Mouse (Mus musculus): ENCODE results near the gene Gsto1. TPM values are rescaled to one million over a fixed set of nuclear protein-coding genes. Genes with fewer than 3 reads are reported as not detected.
"Not testable (repeated sequence)": the region's sequence is repeated elsewhere in the genome, so short reads cannot be mapped to it uniquely, and the experiment has no call there.

The Gsto1 gene
- 10 to 100 TPM; 63.2 to 81.2 (median 73.3) TPM for total RNA-seq (2022)

- peak; percentile 88 for DNase-seq
These were observed at the start of gene Gsto1 for GRCm38 (mm10) chr19:47854796-47855783. Gsto1 (plus strand) TSS chr19:47854970.

- DNase-seq: no peak
These were observed 42.7 kb upstream of the Gsto1 start for GRCm38 (mm10) chr19:47812091-47812490.

- no peak for DNase-seq
These were observed 40.0 kb upstream of the Gsto1 start for GRCm38 (mm10) chr19:47814721-47815120.

GRCm38 (mm10) chr19:47817692-47818091 is 37.1 kb upstream of the Gsto1 start:
- DNase-seq: no peak

GRCm38 (mm10) chr19:47820832-47821493 is 33.8 kb upstream of the Gsto1 start:
- DNase-seq: peak; percentile 33

DNA sequence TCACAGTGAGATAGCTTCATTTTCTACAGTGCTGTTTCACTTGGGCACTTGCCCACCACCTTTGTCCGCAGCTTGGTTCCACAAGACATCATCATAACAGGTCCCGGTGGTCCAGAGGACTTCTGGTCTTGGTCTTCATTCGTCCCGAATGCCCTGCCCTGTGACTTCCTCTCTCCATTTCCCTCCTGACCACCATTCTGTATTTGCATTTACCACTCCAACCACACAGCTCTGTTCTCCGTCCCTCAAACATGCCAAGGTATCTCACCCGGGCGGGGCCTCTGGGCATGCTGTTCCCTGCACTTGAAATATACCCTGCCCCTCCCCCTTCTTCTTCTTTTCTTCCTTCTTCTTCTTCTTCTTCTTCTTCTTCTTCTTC is 33.3 kb upstream of the Gsto1 start:
- no peak for DNase-seq

DNA sequence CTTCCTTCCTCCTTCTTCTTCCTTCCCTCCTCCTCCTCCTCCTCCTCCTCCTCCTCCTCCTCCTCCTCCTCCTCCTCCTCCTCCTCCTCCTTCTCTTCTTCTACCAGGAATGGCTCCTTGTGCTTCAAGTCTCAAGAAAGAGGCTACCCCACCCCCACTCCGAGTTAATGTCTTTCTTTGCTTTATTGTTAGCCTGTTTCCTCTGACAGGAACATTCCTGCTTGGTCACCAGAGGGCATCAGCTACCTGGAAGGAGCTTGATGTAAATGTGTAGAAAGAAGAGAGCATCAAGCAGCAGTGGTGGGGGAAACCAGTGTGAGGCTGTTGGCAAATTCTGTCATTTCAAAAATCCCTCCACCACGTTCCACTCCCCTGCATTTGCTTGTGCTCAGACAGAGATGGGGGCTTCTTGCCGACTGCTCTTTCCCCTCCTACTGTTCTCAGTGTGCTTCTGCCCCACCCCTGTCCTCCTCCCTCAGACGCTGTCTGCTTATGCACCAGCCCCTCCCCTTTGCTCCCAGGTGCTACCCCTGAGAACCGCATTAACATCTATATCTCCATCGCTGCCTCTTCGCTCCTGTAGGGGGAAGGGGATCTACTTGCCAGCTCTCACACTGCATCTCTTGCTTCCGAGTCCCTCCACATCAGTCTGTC is 32.5 kb upstream of the Gsto1 start:
- DNase-seq: no peak

- DNase-seq: no peak
These were observed 30.7 kb upstream of the Gsto1 start for GRCm38 (mm10) chr19:47824026-47824425.

GRCm38 (mm10) chr19:47829913-47830450 is 24.8 kb upstream of the Gsto1 start:
- DNase-seq: no peak

DNA sequence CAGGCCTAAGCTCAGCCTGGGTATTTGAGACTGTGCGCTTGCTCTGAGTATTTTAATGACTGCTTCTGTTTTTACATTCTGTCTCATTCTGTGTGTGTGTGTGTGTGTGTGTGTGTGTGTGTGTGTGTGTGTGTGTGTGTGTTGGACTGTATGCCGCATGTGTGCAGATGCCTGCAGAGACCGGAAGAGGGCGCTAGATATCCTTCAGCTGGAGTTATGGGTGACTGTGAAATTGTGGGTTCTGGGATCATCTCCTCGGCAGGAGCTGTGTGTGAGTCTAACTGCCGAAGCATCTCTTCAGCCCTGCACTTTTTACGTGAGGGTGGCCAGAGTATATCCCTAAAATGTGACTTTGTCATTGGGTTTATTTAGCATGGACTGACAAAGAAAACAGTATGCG is 23.7 kb upstream of the Gsto1 start:
- DNase-seq: no peak

- DNase-seq: no peak
These were observed 22.5 kb upstream of the Gsto1 start for GRCm38 (mm10) chr19:47832316-47832715.

DNA sequence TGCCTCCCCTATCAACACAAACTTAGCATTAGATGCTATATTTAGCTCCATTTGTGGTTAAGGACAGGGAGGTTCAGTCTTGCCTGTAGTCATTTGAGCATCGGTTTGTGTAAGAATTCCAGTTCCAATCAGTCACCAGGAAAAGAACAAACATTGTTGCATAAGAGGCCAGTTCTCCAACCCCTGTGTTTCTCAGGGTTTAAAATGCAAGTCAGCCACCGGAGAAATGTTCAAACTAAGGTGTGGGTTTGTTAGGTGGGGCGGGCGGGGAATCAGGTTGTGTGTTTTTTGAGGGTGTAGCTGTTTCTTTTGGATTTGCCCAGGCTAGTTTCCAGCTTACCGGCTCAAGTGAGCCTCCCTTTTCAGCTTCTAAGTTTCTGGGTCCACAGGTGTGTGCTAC is 20.2 kb upstream of the Gsto1 start:
- DNase-seq: no peak

DNA sequence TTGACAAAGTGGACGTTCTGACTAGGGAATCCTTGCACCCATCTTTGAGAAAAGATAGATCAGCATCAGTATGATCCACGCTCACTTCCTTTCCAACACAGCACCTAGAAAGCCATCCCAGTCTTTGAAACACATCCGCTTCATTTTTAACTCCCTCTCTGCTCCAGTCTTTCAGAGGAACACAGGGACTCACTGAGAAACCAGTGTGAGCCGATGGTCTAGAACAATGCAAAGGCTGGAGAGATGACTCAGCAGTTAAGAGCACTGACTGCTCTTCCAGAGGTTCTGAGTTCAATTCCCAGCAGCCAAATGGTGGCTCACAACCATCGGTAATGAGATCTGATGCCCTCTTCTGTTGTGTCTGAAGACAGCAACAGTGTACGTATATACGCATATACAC is 19.0 kb upstream of the Gsto1 start:
- no peak for DNase-seq

DNA sequence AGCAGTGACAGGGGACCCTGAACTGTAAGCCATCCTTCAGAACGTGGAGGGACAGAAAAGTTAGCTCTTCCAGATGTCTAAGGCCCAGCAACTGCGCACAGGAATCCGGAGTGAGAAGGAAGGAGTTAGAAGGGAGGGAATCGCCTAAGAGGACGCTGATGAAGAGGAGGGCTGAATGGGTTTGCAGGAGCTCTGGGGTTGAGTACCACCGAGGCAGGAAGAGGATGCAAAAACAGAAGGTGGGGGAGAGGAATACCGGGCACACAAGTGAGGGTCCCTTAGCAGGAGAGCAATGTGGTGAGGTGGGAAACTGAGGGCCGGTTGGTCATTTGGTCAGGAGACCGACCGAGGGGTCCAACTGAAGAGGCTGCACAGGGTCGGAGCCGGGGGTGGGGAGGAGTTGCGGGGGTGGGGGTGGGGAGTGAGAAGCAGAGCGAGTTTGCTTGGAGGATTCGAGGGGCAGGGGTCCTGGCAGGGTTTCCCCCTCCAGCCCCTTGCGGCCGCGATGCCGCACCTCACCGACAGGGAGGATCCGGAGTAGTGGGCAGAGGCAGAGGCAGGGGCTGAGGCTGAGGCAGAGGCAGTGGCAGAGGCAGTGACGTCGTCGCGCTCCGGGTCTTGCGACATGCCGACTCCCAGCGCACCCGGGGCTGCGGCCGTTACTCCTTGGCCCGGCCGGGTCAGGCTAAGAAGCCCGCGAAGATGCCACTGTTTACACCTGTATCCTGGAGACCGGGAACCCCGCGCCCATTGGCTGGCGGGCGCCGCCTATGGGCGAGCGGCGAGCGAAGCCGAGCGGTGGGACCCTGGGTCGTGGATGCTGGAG is 17.9 kb upstream of the Gsto1 start:
- no peak for DNase-seq

GRCm38 (mm10) chr19:47837527-47837901 is 17.3 kb upstream of the Gsto1 start:
- DNase-seq: no peak

DNA sequence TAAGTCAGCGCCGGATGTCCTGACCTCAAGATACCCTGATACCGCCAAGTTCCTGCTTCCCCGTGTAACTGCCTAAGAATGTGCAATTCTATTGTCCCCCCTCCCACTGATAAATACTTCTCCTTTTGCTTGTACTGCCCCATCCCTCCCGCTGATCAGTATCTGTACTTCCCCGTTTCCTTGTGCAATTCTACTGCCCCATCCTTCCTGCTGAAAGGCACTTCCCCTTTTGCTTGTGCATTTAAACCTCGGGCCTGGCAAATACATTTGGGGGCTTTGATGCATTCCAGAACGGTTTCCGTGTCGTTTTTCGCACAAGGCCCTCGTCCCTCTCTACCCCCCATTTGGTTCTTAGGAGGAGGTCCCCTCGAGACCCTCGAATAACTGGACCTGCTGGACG is 13.5 kb upstream of the Gsto1 start:
- not testable (repeated sequence) for DNase-seq

GRCm38 (mm10) chr19:47849735-47850134 is 5.0 kb upstream of the Gsto1 start:
- no peak for DNase-seq

- not testable (repeated sequence) for DNase-seq
These were observed 2.6 kb upstream of the Gsto1 start for GRCm38 (mm10) chr19:47852131-47852530.

DNA sequence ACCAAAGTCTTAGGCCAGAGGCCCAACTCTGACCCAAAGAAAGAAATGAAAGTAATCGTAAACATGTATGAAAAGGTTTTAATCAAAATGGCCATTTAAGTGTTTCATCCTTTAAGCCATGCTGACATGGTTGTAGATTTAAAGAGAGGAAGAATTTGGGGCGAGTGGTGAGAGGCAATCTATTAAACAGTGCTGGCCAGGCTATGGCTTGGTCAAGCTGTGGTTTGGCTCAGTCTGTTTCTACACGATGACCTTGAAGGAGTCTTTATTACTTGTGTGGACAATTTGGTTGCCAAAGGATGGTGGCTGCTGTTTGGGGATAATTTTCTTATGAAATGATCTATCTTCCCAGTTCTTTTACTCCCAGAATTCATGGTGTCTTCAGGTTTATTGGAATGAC is 1.7 kb upstream of the Gsto1 start:
- no peak for DNase-seq

DNA sequence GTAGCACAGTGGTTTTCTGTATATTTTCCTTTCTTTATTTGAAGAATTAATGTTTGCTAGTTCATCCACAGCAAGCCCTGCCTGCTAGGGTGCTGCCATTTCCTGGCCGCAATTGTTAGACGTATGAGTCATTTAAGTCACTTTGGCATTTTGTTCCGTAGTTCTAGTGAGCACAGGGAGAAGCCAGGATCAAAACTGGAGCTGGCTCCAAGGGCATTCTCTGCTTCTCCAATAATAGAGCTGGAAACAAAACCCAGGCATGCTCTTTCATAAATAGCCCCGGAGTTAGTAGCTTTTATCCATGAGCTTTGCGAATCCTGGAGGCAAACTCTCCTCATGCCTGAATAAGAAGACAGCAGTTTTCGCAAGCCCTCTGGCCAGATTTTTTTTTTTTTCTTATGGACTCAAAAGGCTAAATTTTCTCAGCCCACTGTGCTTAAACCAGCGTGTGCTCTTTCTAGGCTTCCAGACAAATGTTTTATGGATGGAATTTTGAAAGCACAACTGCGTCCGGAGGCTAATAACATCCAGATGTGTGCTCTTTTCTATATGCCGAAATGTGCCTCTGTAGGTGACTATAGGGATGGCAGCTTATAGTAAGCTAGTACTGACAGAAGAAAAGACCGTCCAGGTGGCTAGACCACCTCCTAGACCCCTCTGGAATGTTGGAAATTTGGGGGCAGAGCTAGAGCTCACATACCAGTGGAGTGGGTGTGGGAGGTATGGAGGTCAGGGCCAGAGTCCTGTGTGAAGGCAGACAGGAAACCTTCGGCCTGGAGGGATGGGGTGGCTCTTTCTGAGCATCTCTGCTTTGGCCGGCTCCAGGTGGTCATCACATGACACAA is 597 bp upstream of the Gsto1 start:
- peak; percentile 20 for DNase-seq

Measured in adrenal gland, adult 8-10 months (tissue).